Mouse (Mus musculus) liver, postnatal 0 days (tissue): ENCODE results near the gene Bola1. TPM values are rescaled to one million over a fixed set of nuclear protein-coding genes. Genes with fewer than 3 reads are reported as not detected.

Source experiments
- ATAC-seq: fragments of 200-750 bp; cut with Nextera tagmentation; 2 replicates; pipeline ENCODE4 v1.8.0; 2017; ENCODE audit warnings: mild to moderate bottlenecking, moderate library complexity
- DNase-seq: peaks from one replicate; pipeline ENCODE4 v3.0.0-alpha.2; 2016
- H3K27ac ChIP-seq: fragments of 300-500 bp; sonication (generic); 2 replicates; pipeline ENCODE4 v1.5.1; 2014; ENCODE audit warnings: antibody characterized with exemption, moderate library complexity, mild to moderate bottlenecking, low read depth
- H3K27me3 ChIP-seq: fragments of 300-500 bp; sonication (generic); 2 replicates; pipeline ENCODE4 v1.6.1; 2014; ENCODE audit warnings: low read length, control low read depth, mixed read lengths; ENCODE audit not compliant: insufficient read depth
- H3K36me3 ChIP-seq: fragments of 300-500 bp; sonication (generic); replicated peaks from 2 replicates; pipeline ENCODE4 v1.6.1; 2014; ENCODE audit warnings: mild to moderate bottlenecking, control low read depth, low read length, moderate library complexity, mixed read lengths; ENCODE audit not compliant: insufficient read depth
- H3K4me1 ChIP-seq: fragments of 300-500 bp; sonication (generic); 2 replicates; pipeline ENCODE4 v1.6.1; 2014; ENCODE audit warnings: antibody characterized with exemption, mild to moderate bottlenecking, control low read depth; ENCODE audit not compliant: insufficient read depth
- H3K4me2 ChIP-seq: fragments of 300-500 bp; sonication (generic); 2 replicates; pipeline ENCODE4 v1.6.1; 2014; ENCODE audit warnings: low read depth, mild to moderate bottlenecking, low read length, moderate library complexity, mixed read lengths
- H3K4me3 ChIP-seq: fragments of 300-500 bp; sonication (generic); 2 replicates; pipeline ENCODE4 v1.5.1; 2014; ENCODE audit warnings: low read depth, low read length
- H3K9ac ChIP-seq: fragments of 300-500 bp; sonication (generic); replicated peaks from 2 replicates; pipeline ENCODE4 v1.6.1; 2014; ENCODE audit warnings: mild to moderate bottlenecking, moderate library complexity
- H3K9me3 ChIP-seq: fragments of 300-500 bp; sonication (generic); 2 replicates; pipeline ENCODE4 v1.6.1; 2016; ENCODE audit warnings: mild to moderate bottlenecking, control low read depth, low read length, mixed read lengths
- CTCF ChIP-seq: sonication (generic); IDR thresholded peaks from 2 replicates; pipeline ENCODE4 v1.5.1; 2016; ENCODE audit warnings: antibody characterized with exemption, low read depth
- EP300 ChIP-seq: IDR thresholded peaks from 2 replicates; pipeline ENCODE4 v1.6.1; 2016; ENCODE audit warnings: antibody characterized with exemption, low read depth, mild to moderate bottlenecking
- WGBS: fragments of 180-500 bp; shearing (Covaris S2); extraction: QIAGEN DNeasy Blood & Tissue Kit; methylation state at CpG from one replicate; pipeline ENCODE4 v1.1.7; 2014; ENCODE audit not compliant: insufficient replicate concordance; 5-methylcytosine and 5-hydroxymethylcytosine counted together
- polyA plus RNA-seq: library from polyadenylated mRNA; unstranded; fragments of >200 nt; fragmentation: Nextera tagmentation; extraction: Ambion mirVana; gene quantifications from 2 replicates; pipeline ENCODE4 v1.2.1, GENCODE M21; 2015

Bola1 gene
- polyA plus RNA-seq, 1 experiment from 2014 or later, result 49.2 TPM

GRCm38 (mm10) chr3:96197129-96197749 is 22.3 kb downstream of the Bola1 start:
- peak overlapping the region; percentile 88 for H3K27ac ChIP-seq
- peak overlapping the region; percentile 55 for H3K4me3 ChIP-seq
- ATAC-seq (peak; percentile 89), DNase-seq (peak; percentile 87)
- H3K4me2 ChIP-seq, result peak overlapping the region; percentile 85
- H3K4me1 ChIP-seq, result peaks cover 15% of the 10 kb centered on the region
- H3K36me3 ChIP-seq, result no peaks in the 10 kb centered on the region
- H3K9ac ChIP-seq, result peak overlapping the region; percentile 61
- TF ChIP-seq CTCF, result peak; percentile 22; the same call in 1 of the 2 replicates
- TF ChIP-seq EP300, result peak; percentile 49; the same call in 1 of the 2 replicates
- H3K9me3 ChIP-seq, result no peaks in the 10 kb centered on the region; the same call in 1 of the 2 replicates
- H3K27me3 ChIP-seq, result no peaks in the 10 kb centered on the region
- WGBS, result under 1% methylated on average over 50 of the region's 50 CpGs

- 21% methylated on average over 27 of the region's 27 CpGs for WGBS
- H3K4me2 ChIP-seq, result peak overlapping the region; percentile 85
- H3K27me3 ChIP-seq, result no peaks in the 10 kb centered on the region
- no peak for ATAC-seq
- no peak for DNase-seq
- H3K9ac ChIP-seq, result peak overlapping the region; percentile 61
- H3K9me3 ChIP-seq, result no peaks in the 10 kb centered on the region; the same call in 1 of the 2 replicates
- peak overlapping the region; percentile 55 for H3K4me3 ChIP-seq
- peak overlapping the region; percentile 88; the same call in 1 of the 2 replicates for H3K27ac ChIP-seq
- TF ChIP-seq CTCF, result no peak
- no peak for TF ChIP-seq EP300
- H3K36me3 ChIP-seq, result no peaks in the 10 kb centered on the region
- peaks cover 15% of the 10 kb centered on the region for H3K4me1 ChIP-seq
These were observed 22.9 kb downstream of the Bola1 start for GRCm38 (mm10) chr3:96196437-96197128.

- Histone ChIP-seq H3K9ac (no peak overlapping the region), H3K4me1 (peaks cover 15% of the 10 kb centered on the region), H3K27ac (no peak overlapping the region), H3K36me3 (no peaks in the 10 kb centered on the region), H3K4me3 (no peak overlapping the region), H3K4me2 (no peak overlapping the region), H3K27me3 (no peaks in the 10 kb centered on the region), H3K9me3 (no peaks in the 10 kb centered on the region; the same call in 1 of the 2 replicates)
- DNase-seq, result no peak
- ATAC-seq, result no peak
- TF ChIP-seq CTCF, result peak; percentile 34
- no peak for TF ChIP-seq EP300
- WGBS, result 85% methylated on average over 11 of the region's 11 CpGs
These were observed 23.7 kb downstream of the Bola1 start for GRCm38 (mm10) chr3:96195616-96196313.

GRCm38 (mm10) chr3:96194966-96195365 is 24.5 kb downstream of the Bola1 start:
- no peaks in the 10 kb centered on the region; the same call in 1 of the 2 replicates for H3K9me3 ChIP-seq
- no peaks in the 10 kb centered on the region for H3K36me3 ChIP-seq
- no peak overlapping the region for H3K4me2 ChIP-seq
- ATAC-seq, result no peak
- no peak overlapping the region for H3K9ac ChIP-seq
- no peak overlapping the region for H3K27ac ChIP-seq
- no peak for DNase-seq
- H3K4me3 ChIP-seq, result no peak overlapping the region
- TF ChIP-seq EP300 (no peak), CTCF (no peak)
- H3K4me1 ChIP-seq, result peaks cover 15% of the 10 kb centered on the region
- H3K27me3 ChIP-seq, result no peaks in the 10 kb centered on the region
- 50% methylated on average over 10 of the region's 10 CpGs for WGBS

- no peak overlapping the region for H3K27ac ChIP-seq
- ATAC-seq, result no peak
- DNase-seq, result no peak
- H3K4me1 ChIP-seq, result peaks cover 12% of the 10 kb centered on the region
- TF ChIP-seq CTCF (no peak), EP300 (no peak)
- 68% methylated on average over 12 of the region's 12 CpGs for WGBS
- H3K27me3 ChIP-seq, result no peaks in the 10 kb centered on the region
- H3K9me3 ChIP-seq, result no peaks in the 10 kb centered on the region; the same call in 1 of the 2 replicates
- no peaks in the 10 kb centered on the region for H3K36me3 ChIP-seq
- no peak overlapping the region for H3K4me3 ChIP-seq
- H3K4me2 ChIP-seq, result no peak overlapping the region
- H3K9ac ChIP-seq, result no peak overlapping the region
These were observed 26.5 kb downstream of the Bola1 start for GRCm38 (mm10) chr3:96192977-96193376.

GRCm38 (mm10) chr3:96182382-96182776 is 37.1 kb downstream of the Bola1 start:
- TF ChIP-seq EP300 (no peak), CTCF (no peak)
- ATAC-seq, result no peak
- Histone ChIP-seq H3K27me3 (no peaks in the 10 kb centered on the region), H3K36me3 (peaks cover 13% of the 10 kb centered on the region), H3K27ac (no peak overlapping the region), H3K4me3 (no peak overlapping the region), H3K9ac (no peak overlapping the region), H3K4me1 (no peaks in the 10 kb centered on the region), H3K9me3 (no peaks in the 10 kb centered on the region), H3K4me2 (no peak overlapping the region)
- DNase-seq, result no peak
- 34% methylated on average over 4 of the region's 4 CpGs for WGBS
